Mouse (Mus musculus) cerebellum, adult 11-12 months (tissue): Measurements from ENCODE around the gene Cpa1.

Experiments
- DNase-seq: peaks from one replicate; pipeline ENCODE4 v3.0.0; 2022

Gene Cpa1

GRCm38 (mm10) chr6:30674714-30675280 is 35.8 kb downstream of the Cpa1 start:
- no peak for DNase-seq

DNA sequence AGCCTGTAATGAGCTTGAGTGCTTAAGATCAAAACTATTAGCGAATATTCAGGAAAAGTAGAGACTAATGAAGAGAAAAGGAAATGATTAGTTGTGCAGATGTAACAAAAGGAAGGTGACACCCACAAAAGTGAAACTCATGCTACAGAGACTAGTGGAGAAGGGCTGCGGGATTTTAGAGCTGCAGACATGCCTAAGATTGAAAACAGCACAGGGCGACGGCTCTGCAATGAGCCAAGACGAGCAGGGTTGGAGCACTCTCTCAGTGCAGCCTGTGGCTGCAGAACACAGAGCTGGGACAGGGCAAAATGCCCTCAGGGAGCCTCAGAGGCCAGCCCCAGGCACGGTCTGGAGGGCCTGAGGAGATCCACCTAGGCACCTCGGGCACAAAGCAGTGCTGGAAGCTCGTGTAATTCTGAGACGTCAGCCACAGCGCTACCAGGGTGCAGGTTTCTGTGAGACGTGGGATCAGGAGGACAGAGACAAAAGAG is 36.3 kb downstream of the Cpa1 start:
- DNase-seq = no peak

- no peak for DNase-seq
These were observed 37.5 kb downstream of the Cpa1 start for GRCm38 (mm10) chr6:30676506-30676905.

GRCm38 (mm10) chr6:30677591-30677990 is 38.6 kb downstream of the Cpa1 start:
- DNase-seq = no peak

GRCm38 (mm10) chr6:30678482-30678881 is 39.5 kb downstream of the Cpa1 start:
- peak; percentile 16 for DNase-seq

- no peak for DNase-seq
These were observed 40.5 kb downstream of the Cpa1 start for GRCm38 (mm10) chr6:30679567-30679966.

- DNase-seq = no peak
These were observed 41.4 kb downstream of the Cpa1 start for GRCm38 (mm10) chr6:30680442-30680841.

DNA sequence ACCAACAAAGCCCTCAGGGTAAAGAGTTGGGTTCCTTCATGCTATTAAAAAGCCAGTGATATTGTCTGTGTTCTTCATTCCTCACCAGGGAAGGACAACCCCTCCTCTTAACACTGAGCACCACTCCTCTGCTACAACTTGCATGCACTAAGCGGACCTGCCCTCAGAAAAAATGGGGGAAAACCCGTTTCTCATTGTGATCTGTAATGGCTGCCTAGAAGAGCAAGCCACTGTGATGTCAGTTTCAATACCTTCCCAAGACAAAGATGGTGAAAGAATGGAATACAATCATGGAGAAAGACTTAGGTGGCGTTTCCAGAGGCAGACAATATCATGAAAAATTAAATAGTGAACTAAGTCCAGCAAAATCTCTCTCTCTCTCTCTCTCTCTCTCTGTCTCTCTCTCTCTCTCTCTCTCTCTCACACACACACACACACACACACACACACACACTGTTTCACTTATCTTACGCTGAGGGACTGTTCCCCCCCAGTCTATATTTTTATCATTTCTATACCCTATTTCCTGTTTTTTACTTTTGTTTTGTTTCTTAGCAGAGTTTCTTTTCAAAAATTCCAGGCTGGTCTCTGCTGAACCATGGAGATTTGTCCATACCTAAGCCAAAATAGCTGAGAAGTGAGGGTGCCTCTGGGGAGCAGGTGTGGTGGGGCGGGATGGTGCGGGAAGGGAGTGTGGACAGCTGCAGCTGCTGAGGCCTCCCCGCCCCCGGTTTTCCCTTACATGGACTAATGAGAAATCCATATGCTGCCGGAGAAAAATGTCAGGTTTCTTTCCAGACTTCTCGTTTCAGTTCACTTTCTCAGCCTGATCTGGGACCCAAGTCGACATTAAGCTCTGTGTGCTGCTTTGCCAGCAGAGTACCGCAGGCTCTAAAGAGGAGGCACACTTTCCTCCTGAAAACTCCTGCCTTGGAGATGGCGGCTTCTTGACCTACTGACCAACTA is 43.2 kb downstream of the Cpa1 start:
- no peak for DNase-seq

- no peak for DNase-seq
These were observed 45.6 kb downstream of the Cpa1 start for GRCm38 (mm10) chr6:30684570-30684969.

DNA sequence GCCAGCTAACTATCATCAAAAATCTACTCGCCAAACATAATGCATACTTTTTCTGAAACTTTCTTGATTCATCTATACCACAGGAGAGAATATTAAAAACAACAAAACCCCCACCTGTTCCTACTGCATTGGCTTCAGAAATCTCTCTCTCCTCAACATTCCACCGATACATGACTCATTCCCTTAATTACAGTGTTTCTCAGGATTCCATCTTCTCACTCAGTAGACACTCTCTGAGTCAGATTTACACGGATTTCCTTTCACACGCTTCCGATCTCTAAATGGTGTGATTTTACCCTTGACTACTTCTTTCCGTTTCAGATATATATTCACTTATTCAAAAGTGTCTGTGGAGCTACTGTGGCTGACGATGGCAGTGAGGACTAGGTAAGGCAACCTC is 48.2 kb downstream of the Cpa1 start:
- DNase-seq = no peak

GRCm38 (mm10) chr6:30692826-30693225 is 53.8 kb downstream of the Cpa1 start:
- DNase-seq = no peak

DNA sequence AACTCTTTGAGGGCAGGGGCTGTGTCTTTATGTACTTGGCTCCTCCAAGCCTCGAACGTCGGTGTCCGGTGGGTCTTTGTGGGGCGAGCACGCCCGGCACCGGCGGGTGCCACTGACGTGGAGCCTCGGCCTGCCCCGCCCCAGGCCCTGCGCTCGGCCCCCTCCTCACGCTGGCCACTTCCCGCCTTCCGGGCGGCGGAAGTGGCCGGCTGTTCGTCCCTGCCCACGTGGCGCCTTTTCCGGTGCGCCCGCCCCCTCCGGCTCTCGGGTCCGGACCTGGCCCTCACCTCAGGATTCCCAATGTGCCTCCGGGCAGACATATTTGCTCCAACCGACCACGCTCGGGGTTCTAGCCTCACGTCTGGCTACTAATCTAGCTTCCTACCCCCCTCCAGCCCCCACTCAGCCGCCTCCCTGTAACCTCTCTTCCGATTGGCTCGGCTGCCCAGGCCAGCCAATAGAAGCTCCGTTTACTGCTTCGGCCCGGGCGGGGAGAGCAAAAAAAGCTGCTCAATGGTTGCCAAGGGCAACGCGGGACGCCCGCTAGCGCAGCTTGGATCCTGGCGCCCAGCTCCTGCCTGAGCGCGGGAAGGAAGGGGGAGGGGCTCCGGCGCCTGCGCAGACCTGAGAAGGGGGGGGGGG is 54.5 kb downstream of the Cpa1 start, which contains the start of gene Cep41:
Gene Cep41 (minus strand): TSS at position 400 of the 642 bp plus-strand sequence.
- DNase-seq = peak; percentile 97

DNA sequence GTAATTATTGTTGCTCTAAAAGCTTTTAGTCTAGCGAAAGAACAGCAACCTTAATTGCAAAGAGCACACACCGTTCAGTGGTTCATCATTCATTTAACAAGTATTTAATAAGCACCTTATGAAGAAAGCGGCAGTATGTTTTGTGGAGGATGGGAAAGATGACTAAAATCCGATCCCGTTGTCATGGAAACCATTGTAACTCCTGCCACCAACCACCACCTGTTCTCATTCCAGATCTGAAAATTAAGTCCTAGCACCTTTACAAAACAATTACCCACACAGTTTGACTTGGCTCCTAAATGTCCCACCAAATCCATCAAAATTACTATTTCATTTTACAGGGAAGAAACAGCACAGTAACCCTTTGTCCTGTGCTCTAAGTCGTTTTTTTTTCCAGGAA is 55.2 kb downstream of the Cpa1 start:
- peak; percentile 29 for DNase-seq
